Mouse (Mus musculus) hindbrain, embryonic 14.5 days (tissue): ENCODE data around the gene Tshz2. TPM values are rescaled to one million over a fixed set of nuclear protein-coding genes. Genes with fewer than 3 reads are reported as not detected.

Source experiments
- ATAC-seq: fragments of 200-750 bp; cut with Nextera tagmentation; 2 replicates; pipeline ENCODE4 v1.8.0; 2017; ENCODE audit warnings: moderate number of reproducible peaks, mild to moderate bottlenecking, moderate TSS enrichment, moderate library complexity; ENCODE audit not compliant: low FRiP score
- DNase-seq: peaks from one replicate; pipeline ENCODE4 v3.0.0-alpha.2; 2015; ENCODE audit warnings: low spot score
- H3K27ac ChIP-seq: fragments of 300-500 bp; sonication (generic); 2 replicates; pipeline ENCODE4 v1.5.1; 2014; ENCODE audit warnings: mild to moderate bottlenecking, moderate library complexity
- H3K27me3 ChIP-seq: fragments of 300-500 bp; sonication (generic); 2 replicates; pipeline ENCODE4 v1.6.1; 2014; ENCODE audit warnings: mild to moderate bottlenecking, low read length, mixed read lengths; ENCODE audit not compliant: control insufficient read depth, insufficient read depth
- H3K36me3 ChIP-seq: fragments of 300-500 bp; sonication (generic); replicated peaks from 2 replicates; pipeline ENCODE4 v1.6.1; 2014; ENCODE audit not compliant: control insufficient read depth, insufficient read depth
- H3K4me1 ChIP-seq: fragments of 300-500 bp; sonication (generic); replicated peaks from 2 replicates; pipeline ENCODE4 v1.6.1; 2014; ENCODE audit warnings: antibody characterized with exemption, low read length, mixed read lengths; ENCODE audit not compliant: control insufficient read depth, insufficient read depth
- H3K4me2 ChIP-seq: fragments of 300-500 bp; sonication (generic); replicated peaks from 2 replicates; pipeline ENCODE4 v1.6.1; 2014; ENCODE audit warnings: mild to moderate bottlenecking, moderate library complexity
- H3K4me3 ChIP-seq: fragments of 300-500 bp; sonication (generic); replicated peaks from 2 replicates; pipeline ENCODE4 v1.5.1; 2014; ENCODE audit warnings: mild to moderate bottlenecking, low read length
- H3K9ac ChIP-seq: fragments of 300-500 bp; sonication (generic); 2 replicates; pipeline ENCODE4 v1.6.1; 2014
- H3K9me3 ChIP-seq: fragments of 300-500 bp; sonication (generic); 2 replicates; pipeline ENCODE4 v1.6.1; 2016; ENCODE audit warnings: low read length; ENCODE audit not compliant: control insufficient read depth
- WGBS: fragments of 180-500 bp; shearing (Covaris S2); extraction: QIAGEN DNeasy Blood & Tissue Kit; methylation state at CpG from one replicate; pipeline ENCODE4 v1.1.7; 2014; 5-methylcytosine and 5-hydroxymethylcytosine counted together
- polyA plus RNA-seq: library from polyadenylated mRNA; unstranded; fragments of >200 nt; fragmentation: Nextera tagmentation; extraction: Ambion mirVana; gene quantifications from 2 replicates; pipeline ENCODE4 v1.2.1, GENCODE M21; 2014

The Tshz2 gene
- polyA plus RNA-seq, 1 experiment from 2014 or later = 38.1 TPM

DNA sequence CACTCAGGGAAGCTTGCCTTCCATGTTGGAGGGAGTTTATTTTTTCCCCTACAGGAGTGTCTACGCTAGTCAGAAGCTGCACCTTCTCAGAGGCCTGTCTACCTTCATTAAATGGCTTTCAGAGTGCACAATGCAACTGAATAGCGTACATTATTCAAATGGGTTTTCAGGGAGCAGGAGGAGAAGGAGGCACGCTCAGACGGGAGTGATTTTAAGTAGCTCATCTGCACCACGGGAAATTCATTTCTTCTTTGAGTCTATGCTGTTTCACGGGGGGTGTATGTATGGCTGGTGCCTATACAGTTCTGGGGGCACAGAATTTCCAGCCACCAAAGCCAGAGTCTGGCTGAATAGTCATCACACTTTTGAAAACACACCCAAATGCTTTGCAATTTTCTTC, 35.5 kb upstream of the Tshz2 start:
- WGBS = 34% methylated on average over 6 of the region's 6 CpGs
- no peaks in the 10 kb centered on the region for H3K27me3 ChIP-seq
- H3K9me3 ChIP-seq = no peaks in the 10 kb centered on the region
- H3K4me1 ChIP-seq = peaks cover 15% of the 10 kb centered on the region; the same call in 1 of the 2 replicates
- H3K4me2 ChIP-seq = no peak overlapping the region
- no peak overlapping the region for H3K4me3 ChIP-seq
- H3K9ac ChIP-seq = no peak overlapping the region
- H3K36me3 ChIP-seq = no peaks in the 10 kb centered on the region
- no peak overlapping the region for H3K27ac ChIP-seq
- DNase-seq = no peak
- no peak for ATAC-seq

DNA sequence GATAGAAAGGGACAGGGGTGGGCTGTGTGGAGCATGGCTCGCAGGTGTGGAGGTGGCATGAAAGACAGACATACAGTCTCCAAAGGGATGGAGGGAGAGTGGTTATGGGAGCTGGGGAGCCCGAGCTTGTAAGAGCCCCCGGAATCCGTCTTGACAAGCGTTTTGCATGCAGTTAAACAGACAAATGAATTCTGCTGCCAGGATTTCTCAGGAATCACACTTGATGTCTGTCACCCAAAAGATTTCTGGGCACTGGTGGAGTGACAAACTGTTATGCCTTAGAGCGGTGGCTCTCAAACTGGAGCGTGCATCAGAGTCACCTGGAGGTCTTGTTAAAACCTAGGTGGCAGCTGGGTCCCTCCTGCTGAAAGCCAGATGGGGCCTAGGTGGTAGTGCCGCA, 34.8 kb upstream of the Tshz2 start:
- Histone ChIP-seq H3K4me2 (no peak overlapping the region), H3K27ac (no peak overlapping the region), H3K9me3 (no peaks in the 10 kb centered on the region), H3K9ac (no peak overlapping the region), H3K4me1 (peaks cover 15% of the 10 kb centered on the region; the same call in 1 of the 2 replicates), H3K27me3 (no peaks in the 10 kb centered on the region), H3K36me3 (no peaks in the 10 kb centered on the region), H3K4me3 (no peak overlapping the region)
- no peak for DNase-seq
- WGBS = 76% methylated on average over 8 of the region's 8 CpGs
- no peak for ATAC-seq

DNA sequence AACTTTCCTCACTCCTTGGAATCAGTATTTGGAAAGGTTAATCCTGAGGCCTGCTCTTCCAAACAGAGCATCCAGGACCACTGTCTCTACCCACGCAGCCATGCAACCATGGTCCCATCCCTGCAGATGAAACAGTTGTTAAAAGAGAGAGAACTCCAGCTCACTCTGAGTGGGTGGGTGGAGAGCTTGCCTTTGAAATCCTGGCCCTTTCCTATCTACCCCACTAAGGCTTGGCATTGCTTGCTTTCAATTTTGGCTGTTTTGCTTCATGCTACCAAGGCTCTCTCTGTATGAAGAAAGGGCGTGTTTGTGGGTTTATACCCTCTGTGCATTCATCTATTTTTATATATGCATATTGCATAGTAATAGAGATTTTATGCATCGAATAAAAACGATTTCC, 33.2 kb upstream of the Tshz2 start:
- Histone ChIP-seq H3K4me3 (no peak overlapping the region), H3K27ac (no peak overlapping the region), H3K9me3 (no peaks in the 10 kb centered on the region), H3K36me3 (no peaks in the 10 kb centered on the region), H3K4me1 (peaks cover 8% of the 10 kb centered on the region; the same call in 1 of the 2 replicates), H3K4me2 (no peak overlapping the region), H3K9ac (no peak overlapping the region), H3K27me3 (no peaks in the 10 kb centered on the region)
- DNase-seq (no peak), ATAC-seq (no peak)
- 88% methylated on average over 4 of the region's 4 CpGs for WGBS

- Histone ChIP-seq H3K36me3 (no peaks in the 10 kb centered on the region), H3K4me1 (peaks cover 8% of the 10 kb centered on the region; the same call in 1 of the 2 replicates), H3K9ac (no peak overlapping the region), H3K4me3 (no peak overlapping the region), H3K27me3 (no peaks in the 10 kb centered on the region), H3K9me3 (no peaks in the 10 kb centered on the region), H3K27ac (no peak overlapping the region), H3K4me2 (no peak overlapping the region)
- ATAC-seq = no peak
- 63% methylated on average over 6 of the region's 6 CpGs for WGBS
- no peak for DNase-seq
Observed at GRCm38 (mm10) chr2:169600163-169600562, 32.6 kb upstream of the Tshz2 start.

DNA sequence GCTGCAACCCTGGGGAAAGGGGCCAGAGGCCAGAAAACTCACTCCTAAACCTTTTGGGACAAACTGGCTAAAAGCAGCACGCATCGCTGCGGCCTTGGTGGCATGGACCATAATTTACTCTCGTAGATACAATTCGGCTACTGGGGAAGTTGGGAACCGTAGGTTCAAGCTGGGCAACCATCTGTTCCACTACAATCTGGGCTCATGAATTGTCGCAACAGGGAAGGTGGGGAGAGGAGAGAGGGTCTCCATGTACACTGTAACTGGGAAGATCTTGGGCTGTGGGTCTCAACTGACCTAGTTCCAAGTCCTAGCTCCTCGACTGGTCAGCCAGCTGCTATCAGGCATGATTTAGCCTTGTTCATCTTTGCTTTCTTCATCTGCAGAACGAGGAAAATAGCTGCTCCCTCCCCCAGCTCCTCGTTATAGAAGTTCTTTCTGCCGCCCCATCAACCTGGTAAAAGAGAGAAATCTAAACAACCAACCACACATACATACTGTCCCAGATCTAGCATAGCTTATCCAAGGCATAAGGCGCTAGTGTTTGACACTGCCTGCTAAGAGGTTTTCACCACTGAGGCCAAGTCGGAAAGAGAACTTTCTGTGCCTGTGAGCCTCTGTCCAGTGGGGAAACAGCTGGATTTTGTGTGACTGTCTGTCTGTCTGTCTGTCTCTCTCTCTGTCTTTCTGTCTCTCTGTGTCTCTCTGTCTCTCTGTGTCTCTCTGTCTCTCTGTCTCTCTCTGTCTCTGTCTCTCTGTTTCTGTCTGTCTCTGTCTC, 25.7 kb upstream of the Tshz2 start:
- no peaks in the 10 kb centered on the region for H3K27me3 ChIP-seq
- no peaks in the 10 kb centered on the region for H3K9me3 ChIP-seq
- peaks cover 9% of the 10 kb centered on the region for H3K4me1 ChIP-seq
- 81% methylated on average over 13 of the region's 13 CpGs for WGBS
- no peak overlapping the region for H3K4me3 ChIP-seq
- H3K36me3 ChIP-seq = no peaks in the 10 kb centered on the region
- no peak overlapping the region for H3K4me2 ChIP-seq
- ATAC-seq = no peak
- no peak overlapping the region for H3K27ac ChIP-seq
- no peak overlapping the region for H3K9ac ChIP-seq
- DNase-seq = no peak

GRCm38 (mm10) chr2:169607787-169608186, 25.0 kb upstream of the Tshz2 start:
- 68% methylated on average over 2 of the region's 2 CpGs for WGBS
- H3K4me3 ChIP-seq = no peak overlapping the region
- H3K9ac ChIP-seq = no peak overlapping the region
- no peak overlapping the region for H3K27ac ChIP-seq
- H3K9me3 ChIP-seq = no peaks in the 10 kb centered on the region
- no peak for ATAC-seq
- no peaks in the 10 kb centered on the region for H3K36me3 ChIP-seq
- H3K4me1 ChIP-seq = peaks cover 9% of the 10 kb centered on the region
- no peak overlapping the region for H3K4me2 ChIP-seq
- no peaks in the 10 kb centered on the region for H3K27me3 ChIP-seq
- DNase-seq = no peak

DNA sequence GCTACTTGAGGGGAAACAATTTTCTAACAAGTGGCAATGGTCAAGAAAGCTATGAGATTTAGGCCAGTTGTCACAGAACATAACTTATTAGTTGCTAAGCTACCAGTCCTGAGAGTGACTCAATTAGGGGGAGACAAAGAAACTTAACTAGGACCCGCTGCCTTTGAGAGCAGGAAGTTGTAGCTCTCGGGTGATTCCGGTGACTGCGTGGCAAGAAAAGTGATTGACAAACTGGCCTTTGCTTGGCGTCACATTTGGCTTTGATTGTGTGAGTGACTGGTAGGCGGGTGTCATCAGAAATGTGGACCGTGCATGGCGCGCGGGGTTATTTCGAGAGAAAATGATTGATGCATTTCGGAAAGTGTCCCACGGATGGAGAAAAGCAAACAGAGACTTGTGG, 22.9 kb upstream of the Tshz2 start:
- no peak overlapping the region for H3K9ac ChIP-seq
- H3K27ac ChIP-seq = no peak overlapping the region
- no peak overlapping the region for H3K4me2 ChIP-seq
- ATAC-seq = no peak
- H3K27me3 ChIP-seq = no peaks in the 10 kb centered on the region
- no peaks in the 10 kb centered on the region for H3K36me3 ChIP-seq
- no peak for DNase-seq
- H3K4me1 ChIP-seq = peaks cover 9% of the 10 kb centered on the region
- H3K4me3 ChIP-seq = no peak overlapping the region
- WGBS = 53% methylated on average over 13 of the region's 13 CpGs
- H3K9me3 ChIP-seq = no peaks in the 10 kb centered on the region

DNA sequence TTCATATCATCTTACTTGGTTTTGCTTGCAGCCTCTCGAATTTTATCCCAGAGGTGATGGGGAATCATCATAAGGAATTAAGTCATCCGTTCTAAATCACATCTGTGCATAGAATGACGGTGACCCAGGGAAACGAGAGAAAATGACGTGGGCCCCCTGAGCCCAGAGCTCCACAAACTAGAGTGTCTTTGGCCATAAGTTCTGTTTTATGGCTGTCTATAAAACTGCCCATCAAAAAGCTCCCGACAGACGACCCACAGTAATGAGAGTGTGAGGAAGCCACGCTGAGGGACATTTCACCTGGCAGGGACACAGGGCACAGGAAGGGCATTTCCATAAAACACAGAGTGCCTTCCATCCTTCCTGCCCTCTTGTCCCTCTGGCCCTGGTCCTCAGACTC, 21.9 kb upstream of the Tshz2 start:
- no peak overlapping the region for H3K4me3 ChIP-seq
- H3K27ac ChIP-seq = no peak overlapping the region
- no peak for ATAC-seq
- H3K27me3 ChIP-seq = no peaks in the 10 kb centered on the region
- no peaks in the 10 kb centered on the region for H3K36me3 ChIP-seq
- H3K9me3 ChIP-seq = no peaks in the 10 kb centered on the region
- 72% methylated on average over 8 of the region's 8 CpGs for WGBS
- H3K9ac ChIP-seq = no peak overlapping the region
- DNase-seq = no peak
- H3K4me1 ChIP-seq = peaks cover 9% of the 10 kb centered on the region
- H3K4me2 ChIP-seq = no peak overlapping the region

- H3K27ac ChIP-seq = no peak overlapping the region
- H3K4me2 ChIP-seq = no peak overlapping the region
- no peak overlapping the region for H3K4me3 ChIP-seq
- H3K27me3 ChIP-seq = no peaks in the 10 kb centered on the region
- H3K9ac ChIP-seq = no peak overlapping the region
- H3K36me3 ChIP-seq = no peaks in the 10 kb centered on the region
- DNase-seq (no peak), ATAC-seq (no peak)
- no peaks in the 10 kb centered on the region for H3K9me3 ChIP-seq
- peaks cover 9% of the 10 kb centered on the region for H3K4me1 ChIP-seq
- WGBS = 39% methylated on average over 7 of the region's 7 CpGs
Observed at GRCm38 (mm10) chr2:169611557-169611956, 21.3 kb upstream of the Tshz2 start.

DNA sequence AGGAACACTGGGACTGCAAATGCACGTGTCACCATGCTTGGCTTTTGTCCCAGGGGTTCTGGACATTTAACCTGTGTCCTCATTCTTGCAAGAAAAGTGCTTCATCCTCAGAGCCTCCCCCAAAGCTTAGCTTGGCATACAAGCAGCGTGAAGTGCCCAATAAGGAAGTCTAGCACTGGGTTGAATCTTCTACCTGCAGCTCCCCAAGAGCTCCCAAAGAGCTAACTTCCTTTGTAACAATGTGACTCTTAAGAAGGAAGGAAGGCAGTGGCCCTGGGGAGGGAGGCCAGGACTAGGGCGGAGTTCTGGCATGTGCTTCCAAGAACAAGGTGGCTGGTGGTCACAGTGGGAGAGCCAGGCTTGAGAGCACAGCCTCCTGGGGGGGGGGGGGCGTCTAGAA, 18.1 kb upstream of the Tshz2 start:
- Histone ChIP-seq H3K9ac (no peak overlapping the region), H3K36me3 (no peaks in the 10 kb centered on the region), H3K27ac (no peak overlapping the region), H3K4me3 (no peak overlapping the region), H3K27me3 (no peaks in the 10 kb centered on the region), H3K4me1 (peaks cover 9% of the 10 kb centered on the region), H3K4me2 (no peak overlapping the region), H3K9me3 (no peaks in the 10 kb centered on the region)
- DNase-seq (no peak), ATAC-seq (no peak)
- WGBS = 53% methylated on average over 4 of the region's 4 CpGs
